Mouse (Mus musculus) monocyte, adult 5-6 weeks (primary cell): ENCODE measurements around the gene Tsc2. TPM values are rescaled to one million over a fixed set of nuclear protein-coding genes. Genes with fewer than 3 reads are reported as not detected.

ENCODE experiments used
- ATAC-seq: fragments of 153-309, 156-312 bp; replicated peaks from 2 replicates; pipeline ENCODE4 v1.8.0; 2017; ENCODE audit warnings: mild to moderate bottlenecking; ENCODE audit not compliant: low TSS enrichment, insufficient number of reproducible peaks, severe bottlenecking, poor library complexity, low FRiP score
- total RNA-seq: library from RNA; stranded (forward); fragments of 200-1000, 200-491, 200-594 nt; gene quantifications from 3 replicates; pipeline ENCODE4 v1.2.3, GENCODE M21; 2017

The Tsc2 gene
- total RNA-seq, 1 experiment from 2014 or later: 20.2 TPM

- no peak for ATAC-seq
Observed at GRCm38 (mm10) chr17:24551050-24551444, 81.4 kb downstream of the Tsc2 start.

GRCm38 (mm10) chr17:24550416-24551049 lies 81.9 kb downstream of the Tsc2 start:
- no peak for ATAC-seq

- peak; percentile 99 for ATAC-seq
Observed at GRCm38 (mm10) chr17:24549618-24550415, 82.6 kb downstream of the Tsc2 start, which contains the start of gene Pkd1. Pkd1 (plus strand) TSS chr17:24549834.

GRCm38 (mm10) chr17:24548921-24549617 lies 83.4 kb downstream of the Tsc2 start:
- no peak for ATAC-seq

- ATAC-seq: no peak
Observed at GRCm38 (mm10) chr17:24548435-24548834, 84.0 kb downstream of the Tsc2 start.

GRCm38 (mm10) chr17:24546234-24546633 lies 86.2 kb downstream of the Tsc2 start:
- ATAC-seq: no peak

Other genes starting within 250 kb of the Tsc2 start
- 84.3 to 102 TPM (median 99.4 TPM) in 3 replicates for gene Rnps1, start 218.1 kb downstream of the Tsc2 start, total RNA-seq
- gene Eci1, start 206.0 kb downstream of the Tsc2 start, total RNA-seq: 22.1 to 36.2 TPM (median 26.0 TPM) in 3 replicates
- gene Dnase1l2, start 189.5 kb downstream of the Tsc2 start, total RNA-seq: 1.6 to 2.2 TPM in 2 of 3 replicates, not detected in the other
- gene E4f1, start 162.3 kb downstream of the Tsc2 start, total RNA-seq: 26.9 to 32.5 TPM (median 29.5 TPM) in 3 replicates
- 8.4 to 10.1 TPM (median 9.1 TPM) in 3 replicates for gene Pgp, start 162.2 kb downstream of the Tsc2 start, total RNA-seq
- gene Bricd5, start 158.7 kb downstream of the Tsc2 start, total RNA-seq: 1.3 TPM in 1 of 3 replicates, not detected in the others
- gene Mlst8, start 153.6 kb downstream of the Tsc2 start, total RNA-seq: 8.4 to 19.3 TPM (median 11.2 TPM) in 3 replicates
- gene Caskin1, start 144.0 kb downstream of the Tsc2 start, total RNA-seq: not detected in 3 replicates
- gene Traf7, start 104.7 kb downstream of the Tsc2 start, total RNA-seq: 83.2 to 132 TPM (median 118 TPM) in 3 replicates
- gene Rab26, start 98.4 kb downstream of the Tsc2 start, total RNA-seq: 0.39 TPM in 1 of 3 replicates, not detected in the others
- 9.1 to 15.7 TPM (median 11.9 TPM) in 3 replicates for gene Pkd1, start 82.8 kb downstream of the Tsc2 start, total RNA-seq
- gene Nthl1, start 50 bp upstream of the Tsc2 start, total RNA-seq: 2.5 to 2.6 TPM in 2 of 3 replicates, not detected in the other
- 0.48 to 0.78 TPM in 2 of 3 replicates, not detected in the other for gene Slc9a3r2, start 17.7 kb upstream of the Tsc2 start, total RNA-seq
- gene Npw, start 25.8 kb upstream of the Tsc2 start, total RNA-seq: not detected in 3 replicates
- 14.6 to 21.7 TPM (median 15.7 TPM) in 3 replicates for gene Zfp598, start 37.1 kb upstream of the Tsc2 start, total RNA-seq
- not detected in 3 replicates for gene Syngr3, start 57.3 kb upstream of the Tsc2 start, total RNA-seq
- gene Gfer, start 63.5 kb upstream of the Tsc2 start, total RNA-seq: 12.4 to 19.8 TPM (median 15.4 TPM) in 3 replicates
- 0.48 to 3.0 TPM (median 2.1 TPM) in 3 replicates for gene Noxo1, start 63.6 kb upstream of the Tsc2 start, total RNA-seq
- 9.7 to 19.8 TPM (median 18.6 TPM) in 3 replicates for gene Tbl3, start 75.0 kb upstream of the Tsc2 start, total RNA-seq
- 2.8 TPM in 1 of 3 replicates, not detected in the others for gene Rnf151, start 85.4 kb upstream of the Tsc2 start, total RNA-seq
- 428 to 669 TPM (median 533 TPM) in 3 replicates for gene Rps2, start 85.5 kb upstream of the Tsc2 start, total RNA-seq
- 144 to 243 TPM (median 228 TPM) in 3 replicates for gene Ndufb10, start 91.8 kb upstream of the Tsc2 start, total RNA-seq
- gene Rpl3l, start 95.2 kb upstream of the Tsc2 start, total RNA-seq: 4.7 to 14.6 TPM (median 10.2 TPM) in 3 replicates
- gene Msrb1, start 104.0 kb upstream of the Tsc2 start, total RNA-seq: 248 to 361 TPM (median 344 TPM) in 3 replicates
- gene Hs3st6, start 120.4 kb upstream of the Tsc2 start, total RNA-seq: not detected in 3 replicates
- not detected in 3 replicates for gene Meiob, start 171.7 kb upstream of the Tsc2 start, total RNA-seq
- gene Hagh, start 207.5 kb upstream of the Tsc2 start, total RNA-seq: 23.2 to 48.3 TPM (median 34.5 TPM) in 3 replicates
- gene Fahd1, start 217.7 kb upstream of the Tsc2 start, total RNA-seq: 3.2 to 6.6 TPM (median 4.8 TPM) in 3 replicates
- gene Igfals, start 233.4 kb upstream of the Tsc2 start, total RNA-seq: 0.29 TPM in 1 of 3 replicates, not detected in the others